Mouse (Mus musculus): ENCODE results near the gene Vwa3b.

- no peak for TF ChIP-seq POLR2A (IDR thresholded peaks at IDR 0.05; ENCODE audit: extremely low read depth, insufficient read depth, low read length)
- no peak for TF ChIP-seq CTCF (IDR thresholded peaks at IDR 0.05; ENCODE audit: low read depth, low read length)
Measured at GRCm38 (mm10) chr1:36994296-36994695, 32.1 kb upstream of the Vwa3b start.

All from liver, adult 2 months (tissue).